Mouse (Mus musculus): ENCODE data around the gene Lct. TPM values are rescaled to one million over a fixed set of nuclear protein-coding genes. Genes with fewer than 3 reads are reported as not detected.
"Not testable (repeated sequence)": the region's sequence is repeated elsewhere in the genome, so short reads cannot be mapped to it uniquely, and the experiment has no call there.

The Lct gene
- polyA plus RNA-seq, 1 experiment from 2014 or later, result 0.03 TPM

DNA sequence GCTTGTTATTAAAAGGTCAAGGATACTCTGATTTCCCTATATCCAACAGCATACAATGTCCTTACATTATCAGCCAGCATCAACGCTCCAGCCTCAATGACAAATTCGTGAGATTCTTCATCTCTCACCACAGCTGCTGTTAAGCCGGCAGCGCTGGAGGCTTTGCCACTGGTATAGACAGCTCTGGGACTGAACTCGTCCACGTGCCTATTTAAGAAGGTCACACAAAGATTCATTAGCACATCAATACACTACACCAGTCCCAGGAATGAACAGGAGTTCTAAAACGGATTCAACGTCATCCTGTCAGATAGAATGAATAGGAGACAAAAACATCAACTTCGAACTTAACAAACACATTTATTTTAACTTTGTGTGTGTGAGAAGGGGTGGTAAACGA is 16.1 kb upstream of the Lct start:
- H3K4me1 ChIP-seq, result no peaks in the 10 kb centered on the region
- H3K27ac ChIP-seq (replicated peaks), result no peak overlapping the region
- no peaks in the 10 kb centered on the region for H3K9me3 ChIP-seq
- H3K4me2 ChIP-seq, result no peak overlapping the region
- no peaks in the 10 kb centered on the region for H3K27me3 ChIP-seq (replicated peaks)
- peaks cover 95% of the 10 kb centered on the region for H3K36me3 ChIP-seq
- no peak overlapping the region for H3K4me3 ChIP-seq
- H3K9ac ChIP-seq, result no peak overlapping the region
- 86% methylated on average over 10 of the region's 10 CpGs for WGBS
- ATAC-seq (ENCODE audit: extremely low read depth, insufficient number of reproducible peaks, low FRiP score, low TSS enrichment), result no peak

DNA sequence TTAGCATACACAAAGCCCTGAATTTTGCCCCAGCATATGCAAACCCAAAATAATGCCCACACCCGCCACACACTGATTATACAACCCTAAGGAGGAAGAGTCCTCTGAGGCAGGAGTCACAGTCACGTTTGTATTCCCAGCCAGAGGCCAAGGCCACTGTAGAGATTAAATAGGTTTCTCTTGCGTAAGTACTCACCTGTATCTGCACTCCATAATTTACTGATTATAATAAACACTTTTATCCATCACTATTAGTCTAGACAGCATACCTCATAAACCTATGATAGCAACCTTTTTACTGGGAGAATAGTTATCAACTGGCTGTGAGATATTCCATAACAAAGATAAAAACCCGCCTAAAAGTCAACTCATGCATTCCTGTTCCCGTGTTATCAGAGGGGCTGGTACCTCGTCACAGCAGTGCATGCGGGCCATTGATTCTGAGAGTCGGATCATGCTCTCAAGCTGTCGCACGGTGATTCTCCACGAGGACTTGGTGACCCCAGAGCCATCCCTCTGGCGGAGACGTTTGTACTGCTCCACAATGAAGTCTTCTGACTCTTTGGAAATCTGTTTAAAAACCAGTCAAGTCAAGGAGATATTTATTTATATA is 9.7 kb upstream of the Lct start:
- peaks cover 93% of the 10 kb centered on the region for H3K36me3 ChIP-seq
- no peak for ATAC-seq (ENCODE audit: extremely low read depth, insufficient number of reproducible peaks, low FRiP score, low TSS enrichment)
- no peaks in the 10 kb centered on the region for H3K9me3 ChIP-seq
- no peak overlapping the region for H3K27ac ChIP-seq (replicated peaks)
- H3K4me2 ChIP-seq, result no peak overlapping the region
- no peaks in the 10 kb centered on the region for H3K27me3 ChIP-seq (replicated peaks)
- no peaks in the 10 kb centered on the region for H3K4me1 ChIP-seq
- H3K9ac ChIP-seq, result no peak overlapping the region
- H3K4me3 ChIP-seq, result no peak overlapping the region
- 69% methylated on average over 13 of the region's 13 CpGs for WGBS

DNA sequence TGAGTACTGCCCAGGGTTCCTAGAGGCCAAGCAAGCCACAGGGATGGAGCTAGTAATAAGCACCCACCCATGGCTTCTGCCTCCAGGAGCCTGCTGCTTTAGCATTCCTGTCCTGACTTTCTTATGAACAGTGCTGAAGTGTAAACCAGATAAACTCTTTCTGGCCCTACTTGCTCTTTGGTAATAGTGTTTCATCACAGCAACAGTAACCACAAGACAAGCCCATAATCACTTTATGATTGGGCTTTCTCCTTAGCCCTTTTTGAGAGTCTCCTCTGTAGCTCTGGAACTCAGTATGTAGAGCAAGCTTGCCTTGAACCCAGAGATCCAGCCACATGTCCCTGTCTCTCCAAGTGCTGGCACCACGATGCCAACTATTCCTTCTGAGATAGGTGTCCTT is 2.2 kb upstream of the Lct start:
- no peak overlapping the region for H3K27ac ChIP-seq (replicated peaks)
- no peak overlapping the region for H3K4me3 ChIP-seq
- H3K9ac ChIP-seq, result no peak overlapping the region
- H3K4me1 ChIP-seq, result no peaks in the 10 kb centered on the region
- no peak for ATAC-seq (ENCODE audit: extremely low read depth, insufficient number of reproducible peaks, low FRiP score, low TSS enrichment)
- no peaks in the 10 kb centered on the region for H3K27me3 ChIP-seq (replicated peaks)
- no peak overlapping the region for H3K4me2 ChIP-seq
- no peaks in the 10 kb centered on the region for H3K9me3 ChIP-seq
- 88% methylated on average over 1 of the region's 1 CpGs for WGBS
- H3K36me3 ChIP-seq, result peaks cover 90% of the 10 kb centered on the region

DNA sequence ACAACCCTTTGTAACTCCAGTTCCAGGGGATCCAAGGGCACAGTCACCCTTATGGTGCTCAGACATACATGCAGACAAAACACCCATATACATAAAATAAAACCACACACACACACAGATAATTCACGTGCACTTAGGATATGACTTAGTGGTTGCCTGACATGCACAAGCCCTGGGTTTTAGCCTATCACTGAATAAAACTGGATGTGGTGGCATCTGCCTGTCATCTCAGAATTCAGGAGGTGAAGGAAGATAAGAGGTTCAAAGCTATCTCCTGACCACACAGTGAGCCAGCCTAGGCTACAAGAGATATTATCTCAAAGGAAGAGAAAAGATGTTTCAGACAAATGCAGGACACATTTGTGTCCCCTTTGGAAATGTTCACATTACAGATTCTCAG is 953 bp downstream of the Lct start:
- no peaks in the 10 kb centered on the region for H3K9me3 ChIP-seq
- WGBS, result 79% methylated on average over 1 of the region's 1 CpGs
- peaks cover 67% of the 10 kb centered on the region for H3K36me3 ChIP-seq

DNA sequence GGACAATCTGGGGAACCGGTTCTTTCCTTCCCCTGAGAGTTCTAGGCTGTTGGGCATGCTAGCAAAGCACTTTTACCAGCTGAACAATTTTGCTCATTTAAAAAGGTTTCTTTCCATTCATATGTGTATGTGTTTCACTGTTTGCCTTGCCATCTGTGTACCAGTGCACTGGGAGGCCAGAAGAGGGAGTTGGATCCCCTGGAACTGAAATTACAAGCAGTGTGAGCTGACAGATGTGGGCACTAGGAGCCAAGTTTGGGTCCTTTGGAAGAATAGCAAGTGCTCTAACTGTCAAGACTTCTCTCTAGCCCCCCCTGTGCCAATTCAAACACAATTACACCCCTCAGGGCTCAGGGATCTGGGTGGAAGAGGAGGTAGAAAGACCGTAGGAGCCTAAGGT is 3.3 kb downstream of the Lct start:
- no peak for ATAC-seq (ENCODE audit: extremely low read depth, insufficient number of reproducible peaks, low FRiP score, low TSS enrichment)
- WGBS, result 94% methylated on average over 2 of the region's 2 CpGs
- Histone ChIP-seq H3K4me2 (no peak overlapping the region), H3K4me1 (peaks cover 6% of the 10 kb centered on the region), H3K4me3 (no peak overlapping the region), H3K9ac (no peak overlapping the region), H3K36me3 (peaks cover 43% of the 10 kb centered on the region), H3K9me3 (no peaks in the 10 kb centered on the region), H3K27ac (replicated peaks) (no peak overlapping the region), H3K27me3 (replicated peaks) (no peaks in the 10 kb centered on the region)

More for the DNA sequence above, 953 bp downstream of the Lct start:
- Histone ChIP-seq H3K4me3 (no peak overlapping the region), H3K4me2 (no peak overlapping the region), H3K9ac (no peak overlapping the region), H3K27me3 (replicated peaks) (no peaks in the 10 kb centered on the region), H3K4me1 (peaks cover 6% of the 10 kb centered on the region), H3K27ac (replicated peaks) (no peak overlapping the region)
- no peak for ATAC-seq (ENCODE audit: extremely low read depth, insufficient number of reproducible peaks, low FRiP score, low TSS enrichment)

DNA sequence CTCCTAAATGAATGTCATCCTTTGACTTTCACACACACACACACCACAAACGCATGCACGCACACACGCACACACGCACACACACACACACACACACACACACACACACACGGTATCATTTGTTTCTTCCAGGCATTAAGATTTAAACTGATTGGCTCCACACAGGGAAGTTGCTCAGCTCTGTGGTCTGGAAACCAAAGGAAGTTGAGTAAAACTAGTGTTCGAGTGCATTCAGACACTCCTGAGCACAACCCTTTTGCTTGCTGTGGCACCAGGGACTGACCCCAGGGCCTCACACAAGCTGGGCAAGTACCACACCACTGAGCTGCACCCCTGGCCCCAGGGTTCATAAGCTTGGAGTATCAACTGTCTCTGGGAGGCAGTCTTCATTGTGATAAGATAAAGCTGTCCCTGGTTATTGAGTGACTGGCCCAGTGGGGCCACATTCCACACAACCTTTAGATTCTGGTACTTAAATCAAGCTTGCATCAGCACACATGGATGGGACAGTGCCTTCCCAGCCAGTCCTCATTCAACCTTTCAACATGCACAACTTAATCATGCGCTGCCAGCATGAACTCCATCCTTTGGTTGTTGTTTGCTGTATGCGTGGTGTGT is 5.0 kb downstream of the Lct start:
- no peak overlapping the region for H3K27ac ChIP-seq (replicated peaks)
- no peak overlapping the region for H3K4me2 ChIP-seq
- H3K36me3 ChIP-seq, result peaks cover 26% of the 10 kb centered on the region
- H3K4me3 ChIP-seq, result no peak overlapping the region
- H3K9ac ChIP-seq, result no peak overlapping the region
- no peaks in the 10 kb centered on the region for H3K9me3 ChIP-seq
- no peak for ATAC-seq (ENCODE audit: extremely low read depth, insufficient number of reproducible peaks, low FRiP score, low TSS enrichment)
- 72% methylated on average over 8 of the region's 8 CpGs for WGBS
- H3K4me1 ChIP-seq, result peaks cover 6% of the 10 kb centered on the region
- H3K27me3 ChIP-seq (replicated peaks), result no peaks in the 10 kb centered on the region

DNA sequence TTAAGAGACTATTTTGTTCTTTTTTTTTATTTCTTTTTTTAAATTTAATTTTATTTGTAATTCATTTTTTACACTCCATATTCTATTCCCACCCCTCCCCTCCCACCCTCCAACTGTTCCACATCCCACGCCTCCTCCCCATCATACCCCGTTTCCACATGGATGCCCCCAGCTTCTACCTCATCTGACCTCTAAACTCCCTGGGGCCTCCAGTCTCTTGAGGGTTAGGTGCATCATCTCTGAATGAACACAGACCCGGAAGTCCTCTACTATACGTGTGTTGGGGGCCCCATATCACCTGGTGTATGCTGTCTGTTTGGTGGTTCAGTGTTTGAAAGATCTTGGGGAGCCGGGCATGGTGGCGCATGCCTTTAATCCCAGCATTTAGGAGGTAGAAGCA is 8.9 kb downstream of the Lct start:
- H3K9me3 ChIP-seq; H3K27ac ChIP-seq (replicated peaks); H3K4me1 ChIP-seq; H3K36me3 ChIP-seq; H3K27me3 ChIP-seq (replicated peaks); H3K4me3 ChIP-seq; H3K4me2 ChIP-seq; H3K9ac ChIP-seq; ATAC-seq (ENCODE audit: extremely low read depth, insufficient number of reproducible peaks, low FRiP score, low TSS enrichment): not testable (repeated sequence)
- WGBS, result 83% methylated on average over 6 of the region's 6 CpGs

DNA sequence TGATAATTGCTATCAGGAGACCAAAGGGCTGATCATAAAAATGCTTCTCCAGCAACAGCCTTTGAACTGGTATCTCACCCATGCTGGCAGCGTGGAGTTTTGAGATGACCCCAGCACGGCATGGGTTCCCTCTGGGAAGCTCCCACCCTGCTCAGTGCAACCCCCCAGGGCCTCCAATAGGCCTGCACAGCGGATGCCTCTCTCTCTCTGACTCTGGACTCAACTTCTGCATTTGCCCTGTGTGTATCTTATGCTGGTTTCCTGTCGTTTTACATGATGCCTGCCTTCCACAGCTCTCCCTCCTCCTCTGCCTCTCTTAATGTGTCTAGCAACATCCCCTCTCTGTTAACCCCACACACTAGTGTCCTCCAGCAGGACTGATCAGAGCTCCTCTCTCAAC is 13.5 kb downstream of the Lct start:
- Histone ChIP-seq H3K4me3 (no peak overlapping the region), H3K9ac (no peak overlapping the region), H3K27ac (replicated peaks) (no peak overlapping the region), H3K4me1 (no peaks in the 10 kb centered on the region), H3K36me3 (no peaks in the 10 kb centered on the region), H3K4me2 (no peak overlapping the region), H3K9me3 (no peaks in the 10 kb centered on the region), H3K27me3 (replicated peaks) (no peaks in the 10 kb centered on the region)
- ATAC-seq (ENCODE audit: extremely low read depth, insufficient number of reproducible peaks, low FRiP score, low TSS enrichment), result no peak
- 56% methylated on average over 4 of the region's 4 CpGs for WGBS

DNA sequence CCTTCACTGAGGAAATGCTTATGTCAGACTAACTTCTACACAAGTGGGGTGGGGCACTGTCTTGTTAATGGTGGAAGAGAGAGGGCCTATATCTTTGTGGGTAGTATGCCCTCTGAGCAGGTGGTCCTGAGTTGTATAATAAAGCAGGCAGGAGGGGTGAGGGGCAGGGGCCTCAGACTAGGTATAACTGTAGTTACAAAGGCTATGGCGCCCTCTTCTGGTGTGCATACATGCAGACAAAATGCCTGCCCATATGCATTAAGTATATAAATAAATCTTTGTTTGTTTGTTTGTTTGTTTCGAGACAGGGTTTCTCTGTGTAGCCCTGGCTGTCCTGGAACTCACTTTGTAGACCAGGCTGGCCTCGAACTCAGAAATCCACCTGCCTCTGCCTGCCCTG is 19.1 kb downstream of the Lct start:
- H3K4me1 ChIP-seq, result no peaks in the 10 kb centered on the region

DNA sequence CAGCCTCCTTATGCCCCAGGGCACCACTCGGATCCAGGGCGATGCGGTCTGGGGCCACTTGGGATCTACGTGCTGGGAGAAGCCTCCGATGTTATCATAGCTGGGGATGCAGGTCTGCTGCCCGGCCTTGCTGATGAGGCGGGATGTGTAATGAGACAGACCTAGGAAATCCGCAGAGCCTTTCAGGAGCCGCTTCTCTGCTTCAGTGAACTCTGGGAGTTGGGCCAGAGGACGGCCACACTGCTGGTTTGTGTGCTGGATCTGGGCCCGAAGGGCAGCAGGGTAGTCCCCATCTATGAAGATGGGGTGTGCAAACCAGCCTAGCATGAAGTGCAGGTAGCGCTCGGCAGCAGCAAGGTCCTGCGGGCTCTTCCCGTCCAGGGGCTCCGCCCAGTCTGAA is 24.2 kb downstream of the Lct start:
- no peaks in the 10 kb centered on the region for H3K4me1 ChIP-seq
- ATAC-seq (ENCODE audit: extremely low read depth, insufficient number of reproducible peaks, low FRiP score, low TSS enrichment), result no peak
- WGBS, result 85% methylated on average over 16 of the region's 16 CpGs
- peaks cover 7% of the 10 kb centered on the region; the same call in 1 of the 2 replicates for H3K9me3 ChIP-seq
- H3K4me2 ChIP-seq, result no peak overlapping the region
- no peaks in the 10 kb centered on the region for H3K36me3 ChIP-seq
- H3K4me3 ChIP-seq, result no peak overlapping the region
- no peaks in the 10 kb centered on the region for H3K27me3 ChIP-seq (replicated peaks)
- H3K9ac ChIP-seq, result no peak overlapping the region
- H3K27ac ChIP-seq (replicated peaks), result no peak overlapping the region

More for the DNA sequence above, 19.1 kb downstream of the Lct start:
- Histone ChIP-seq H3K36me3 (no peaks in the 10 kb centered on the region), H3K4me2 (no peak overlapping the region), H3K27me3 (replicated peaks) (no peaks in the 10 kb centered on the region), H3K27ac (replicated peaks) (no peak overlapping the region), H3K9me3 (no peaks in the 10 kb centered on the region), H3K4me3 (no peak overlapping the region), H3K9ac (no peak overlapping the region)
- WGBS, result 73% methylated on average over 3 of the region's 3 CpGs
- ATAC-seq (ENCODE audit: extremely low read depth, insufficient number of reproducible peaks, low FRiP score, low TSS enrichment), result no peak

DNA sequence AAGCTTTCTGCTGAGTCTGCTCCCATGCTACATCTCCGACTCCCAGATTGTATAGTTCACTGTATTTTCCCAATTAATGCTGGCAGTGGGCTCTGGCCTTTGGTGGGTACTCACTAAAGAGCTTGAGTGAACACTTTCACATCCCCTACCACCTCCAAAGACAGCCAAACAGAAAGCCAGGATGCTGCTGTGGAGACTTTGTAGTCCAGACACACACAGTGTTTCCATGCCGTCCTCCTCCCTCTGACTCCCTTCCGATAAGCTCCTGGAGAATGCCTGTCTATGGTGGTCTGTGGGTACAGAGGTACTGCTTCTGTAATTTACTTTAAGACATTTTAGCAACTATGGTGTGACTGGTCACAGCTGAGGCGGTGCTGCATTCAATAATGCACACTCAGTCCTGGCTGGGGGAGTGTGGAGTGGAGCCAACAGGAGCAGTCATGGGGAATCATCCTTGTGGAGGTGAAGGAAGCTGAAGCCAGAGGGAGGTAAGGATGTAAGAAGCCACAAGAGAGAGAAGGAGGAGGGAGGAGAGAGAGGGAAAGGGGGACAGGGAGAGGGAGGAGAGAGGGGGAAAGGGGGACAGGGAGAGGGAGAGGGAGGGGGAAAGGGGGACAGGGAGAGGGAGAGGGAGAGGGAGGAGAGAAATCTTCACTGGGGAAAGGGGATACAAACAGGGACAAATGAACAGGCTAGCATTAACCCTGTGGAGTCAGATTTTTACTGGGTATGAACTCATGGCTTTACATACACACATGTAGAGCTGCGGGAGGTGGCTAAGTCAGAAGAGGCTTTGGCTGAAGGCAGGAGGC is 32.2 kb downstream of the Lct start:
- no peaks in the 10 kb centered on the region for H3K4me1 ChIP-seq
- 65% methylated on average over 5 of the region's 5 CpGs for WGBS
- H3K9ac ChIP-seq, result no peak overlapping the region
- H3K4me3 ChIP-seq, result no peak overlapping the region
- no peak overlapping the region for H3K4me2 ChIP-seq
- no peaks in the 10 kb centered on the region for H3K36me3 ChIP-seq
- no peaks in the 10 kb centered on the region for H3K27me3 ChIP-seq (replicated peaks)
- no peak for ATAC-seq (ENCODE audit: extremely low read depth, insufficient number of reproducible peaks, low FRiP score, low TSS enrichment)
- H3K27ac ChIP-seq (replicated peaks), result no peak overlapping the region
- H3K9me3 ChIP-seq, result no peaks in the 10 kb centered on the region

Data from heart, embryonic 13.5 days (tissue).